ENCODE assay signal across 8 mouse cellular contexts in genomic region chr19:34254880-34255681, GRCm38 (mm10). TPM values are rescaled to one million over a fixed set of nuclear protein-coding genes. Genes with fewer than 3 reads are reported as not detected.
DNase-seq lines count a peak whose midpoint lies in the region; TF ChIP-seq lines count a peak whose summit lies in the region.

Gene Acta2 (minus strand): TSS chr19:34255590.

- intact Hi-C loops in heart, adult 2 months (cut with DNase I): no loop called here

- no peaks in the 10 kb centered on the region for H3K27me3 ChIP-seq in heart, adult 2 months (ENCODE audit: control insufficient read depth, insufficient read depth, low read length)
- no peaks in the 10 kb centered on the region for H3K27me3 ChIP-seq in midbrain, embryonic 10.5 days (ENCODE audit: low read depth, poor library complexity, severe bottlenecking)

- TF ChIP-seq CTCF in heart, adult 2 months (IDR thresholded peaks at IDR 0.05): no peak

- TF ChIP-seq POLR2A in heart, adult 2 months (IDR thresholded peaks at IDR 0.05; ENCODE audit: insufficient read depth, low read depth, low read length): peak; percentile 44; the same call in 1 of the 2 replicates

- H3K4me3 ChIP-seq in heart, adult 2 months: peak within 1 kb of the TSS; percentile 25
- H3K4me3 ChIP-seq in midbrain, embryonic 10.5 days: no peak within 1 kb of the TSS

- WGBS in heart, adult 2 months: 43% methylated on average over 16 of the region's 16 CpGs
- WGBS in large intestine, adult 2 months: 37% methylated on average over 16 of the region's 16 CpGs
- WGBS in midbrain, embryonic 10.5 days: 65% methylated on average over 16 of the region's 16 CpGs

- H3K36me3 ChIP-seq in heart, adult 2 months (ENCODE audit: control insufficient read depth, insufficient read depth, low read length): no peaks in the 10 kb centered on the region; the same call in 1 of the 2 replicates
- no peaks in the 10 kb centered on the region for H3K36me3 ChIP-seq in midbrain, embryonic 10.5 days

- TF ChIP-seq EP300 in heart, adult 2 months (IDR thresholded peaks at IDR 0.05; ENCODE audit: insufficient read depth, low read depth, low read length): no peak

- no peaks in the 10 kb centered on the region for H3K79me2 ChIP-seq in heart, adult 2 months (replicated peaks; ENCODE audit: control insufficient read depth, insufficient read depth, low read length)

- DNase-seq in layer of hippocampus, adult 8-10 months (ENCODE audit: low spot score in 2 of 2): no peak
- DNase-seq in layer of hippocampus, adult 9-11 months: no peak
- no peak for DNase-seq in adrenal gland, postnatal 36 days
- peak in 1 of 2 experiments; percentile 18 for DNase-seq in heart, adult 2 months
- DNase-seq in large intestine, adult 2 months (ENCODE audit: low read depth, low spot score): no peak
- DNase-seq in midbrain, embryonic 10.5 days (ENCODE audit: low spot score): no peak
- no peak for DNase-seq in cerebellum, postnatal 10 days
- no peak for DNase-seq in thymus, postnatal 4 days

- H3K9ac ChIP-seq in heart, adult 2 months (ENCODE audit: low read depth, low read length): peak within 1 kb of the TSS; percentile 33

- no peaks in the 10 kb centered on the region for H3K9me3 ChIP-seq in midbrain, embryonic 10.5 days (replicated peaks)

- peak within 1 kb of the TSS; percentile 57 for H3K27ac ChIP-seq in heart, adult 2 months
- H3K27ac ChIP-seq in midbrain, embryonic 10.5 days (replicated peaks): no peak within 1 kb of the TSS

- no peaks in the 10 kb centered on the region for H3K4me1 ChIP-seq in heart, adult 2 months (ENCODE audit: control insufficient read depth, insufficient read depth, low read length)
- H3K4me1 ChIP-seq in midbrain, embryonic 10.5 days: no peaks in the 10 kb centered on the region

RNA-seq across cellular contexts. Expression of gene Acta2, which starts in this region (rescaled TPM):
- total RNA-seq in layer of hippocampus, adult 8-10 months (2022): 10 to 100 TPM; 11.6 to 20.4 (median 15.1) TPM
- 10 to 100 TPM; 28.2 to 55.6 TPM for total RNA-seq in adrenal gland, postnatal 36 days (2021)
- 100 to 1,000 TPM; 134 to 152 TPM for total RNA-seq in heart, adult 2 months (2021)
- 517 and 1,089 TPM in 2 replicates for polyA plus RNA-seq in heart, adult 2 months (2012; rRNA removed)
- 1,275 and 1,486 TPM in 2 replicates for polyA plus RNA-seq in large intestine, adult 2 months (2012; rRNA removed)
- 19.0 and 33.6 TPM in 2 replicates for polyA plus RNA-seq in midbrain, embryonic 10.5 days (2016; fragmentation: Nextera tagmentation; extraction: Ambion mirVana)

Comparison
In these comparisons a context has a peak if more than half of its experiments do, and no peak if none do; other contexts are left out.
1. RNA of gene Acta2 (polyA plus RNA-seq): 1,275 to 1,486 TPM in large intestine, adult 2 months and 517 to 1,089 TPM in heart, adult 2 months; 19.0 to 33.6 TPM in midbrain, embryonic 10.5 days; every median in the first group is over 10 times any median in the second.